Mouse (Mus musculus) left cerebral cortex, postnatal 25 days (tissue): ENCODE data around the gene Actr10. TPM values are rescaled to one million over a fixed set of nuclear protein-coding genes. Genes with fewer than 3 reads are reported as not detected.
A peak's percentile ranks its signal among the peaks of the same experiment; 100 is the strongest.

Source experiments
- DNase-seq, 2 experiments: peaks; one replicate each; pipeline ENCODE4 v3.0.0; 2022; ENCODE audit warnings: low spot score in 2 of 2, mixed read lengths in 1 of 2
- intact Hi-C: fragments of 180-260 bp; cut with DNase I; formaldehyde crosslinking; loops from one replicate; pipeline ENCODE4 v1.15.1; 2025
- total RNA-seq, 2 experiments: library from RNA; stranded (reverse); gene quantifications; 2 replicates each; pipeline ENCODE4 v1.2.3; 2021

The Actr10 gene
- total RNA-seq, 2 experiments from 2014 or later: 171 to 190 TPM

GRCm38 (mm10) chr12:71006901-71007300 lies 69.2 kb downstream of the Actr10 start:
- DNase-seq: no peak
- intact Hi-C loops: no loop called here

- peak in 1 of 2 experiments; percentile 53 for DNase-seq
- intact Hi-C loops: no loop called here
Measured at GRCm38 (mm10) chr12:71009769-71010168, 72.1 kb downstream of the Actr10 start.

Other genes starting within 250 kb of the Actr10 start
- gene Frmd6, start 112.3 kb upstream of the Actr10 start, total RNA-seq: 10 to 100 TPM; 34.9 to 40.8 TPM
- 100 to 1,000 TPM; 202 to 204 TPM for gene Psma3, start 36.8 kb downstream of the Actr10 start, total RNA-seq
- gene Arid4a, start 78.1 kb downstream of the Actr10 start, total RNA-seq: 10 to 100 TPM; 37.0 to 37.1 TPM
- gene Tomm20l, start 173.6 kb downstream of the Actr10 start, total RNA-seq: not detected
- 10 to 100 TPM; 58.0 to 62.5 TPM for gene Timm9, start 198.8 kb downstream of the Actr10 start, total RNA-seq
- 1 to 10 TPM; 5.2 TPM for gene 2700049A03Rik, start 199.0 kb downstream of the Actr10 start, total RNA-seq